Mouse (Mus musculus) thymus, adult 2 months (tissue): ENCODE data around the gene Olfr642. TPM values are rescaled to one million over a fixed set of nuclear protein-coding genes. Genes with fewer than 3 reads are reported as not detected.

Experiments
- DNase-seq: peaks from one replicate; pipeline ENCODE4 v3.0.0; 2021
- H3K27ac ChIP-seq: fragments of 200-500 bp; 2 replicates; pipeline ENCODE4 v1.5.1; 2012; ENCODE audit warnings: low read length, control low read depth; ENCODE audit not compliant: control insufficient read depth, insufficient read depth
- H3K27me3 ChIP-seq: fragments of 200-500 bp; 2 replicates; pipeline ENCODE4 v1.6.1; 2012; ENCODE audit warnings: mild to moderate bottlenecking, low read length, moderate library complexity, mixed read lengths; ENCODE audit not compliant: control insufficient read depth, insufficient read depth
- H3K36me3 ChIP-seq: fragments of 200-500 bp; 2 replicates; pipeline ENCODE4 v1.6.1; 2012; ENCODE audit warnings: mild to moderate bottlenecking, low read length, moderate library complexity; ENCODE audit not compliant: control insufficient read depth, insufficient read depth
- H3K4me1 ChIP-seq: fragments of 200-500 bp; replicated peaks from 2 replicates; pipeline ENCODE4 v1.6.1; 2012; ENCODE audit warnings: low read length; ENCODE audit not compliant: control insufficient read depth, insufficient read depth
- H3K4me3 ChIP-seq: fragments of 200-500 bp; 2 replicates; pipeline ENCODE4 v1.5.1; 2012; ENCODE audit warnings: mild to moderate bottlenecking, low read length, control low read depth, moderate library complexity; ENCODE audit not compliant: control insufficient read depth, insufficient read depth
- CTCF ChIP-seq: fragments of 200-500 bp; IDR thresholded peaks from 2 replicates; pipeline ENCODE4 v1.5.1; 2012; ENCODE audit warnings: mild to moderate bottlenecking, control low read depth, low read length, moderate library complexity, borderline replicate concordance; ENCODE audit not compliant: control insufficient read depth, poor library complexity, insufficient read depth; ENCODE audit errors: extremely low read depth
- POLR2A ChIP-seq: fragments of 200-500 bp; IDR thresholded peaks from 2 replicates; pipeline ENCODE4 v1.6.1; 2012; ENCODE audit warnings: mild to moderate bottlenecking, low read length, control low read depth, moderate library complexity; ENCODE audit not compliant: control insufficient read depth, poor library complexity, insufficient read depth; ENCODE audit errors: extremely low read depth
- WGBS: fragments of 180-500 bp; shearing (Covaris S2); methylation state at CpG from one replicate; pipeline ENCODE4 v1.1.7; 2018; 5-methylcytosine and 5-hydroxymethylcytosine counted together
- polyA plus RNA-seq: library from polyadenylated mRNA; depleted of rRNA; stranded (reverse); fragments of >200 nt; gene quantifications from 2 replicates; pipeline ENCODE4 v1.2.3, GENCODE M21; 2012; rRNA removed

Olfr642 gene
- not detected in 2 replicates for polyA plus RNA-seq

DNA sequence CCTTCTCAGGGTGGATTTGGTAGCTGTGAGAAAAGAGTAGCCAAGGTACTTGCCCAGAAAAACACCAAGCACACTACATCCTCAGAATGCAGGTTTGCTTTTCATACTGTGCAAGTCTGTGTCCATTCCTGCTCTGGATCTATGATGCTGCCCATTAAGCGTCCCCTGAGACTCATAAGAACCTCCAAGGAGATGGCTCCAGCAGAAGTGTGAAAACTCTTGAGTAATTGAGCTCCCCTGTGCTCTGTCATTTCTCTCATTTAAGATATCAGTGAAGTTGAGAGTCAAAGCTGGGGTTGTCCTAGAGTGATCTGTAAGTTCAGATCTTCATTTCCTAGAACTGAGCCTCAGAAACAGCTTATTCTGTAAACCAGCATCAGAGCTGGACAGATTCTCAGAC is at the start of gene Olfr642:
Olfr642 (minus strand) TSS at position 101 of the 400 bp plus-strand sequence.
- 98% methylated on average over 1 of the region's 1 CpGs for WGBS
- no peaks in the 10 kb centered on the region for H3K27me3 ChIP-seq
- no peaks in the 10 kb centered on the region for H3K4me1 ChIP-seq
- DNase-seq, result no peak
- TF ChIP-seq CTCF (no peak), POLR2A (no peak)
- H3K27ac ChIP-seq, result no peak within 1 kb of the TSS
- no peaks in the 10 kb centered on the region for H3K36me3 ChIP-seq
- H3K4me3 ChIP-seq, result no peak within 1 kb of the TSS

DNA sequence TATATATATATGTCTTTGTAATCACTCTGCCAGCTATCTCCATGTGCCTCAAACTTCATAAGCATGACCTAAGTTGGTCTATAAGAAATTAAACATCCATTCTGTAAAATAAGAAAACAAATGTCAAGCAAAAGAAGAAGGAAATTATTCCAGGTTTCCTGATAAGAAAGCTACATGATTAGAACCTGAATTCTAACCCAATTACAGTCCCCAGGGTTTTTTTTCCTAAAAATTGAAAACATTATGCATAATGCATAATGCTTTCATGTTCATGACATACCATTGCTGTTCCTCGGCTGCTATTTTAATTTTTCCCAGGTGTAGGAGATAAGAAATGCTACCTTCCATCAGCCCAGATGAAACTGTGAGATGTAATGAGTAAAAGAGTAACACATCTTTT is 32.9 kb upstream of the Olfr642 start, which contains the start of gene Olfr645:
Olfr645 (minus strand) TSS at position 101 of the 400 bp plus-strand sequence.
- no peak within 1 kb of the TSS for H3K27ac ChIP-seq
- H3K4me3 ChIP-seq, result no peak within 1 kb of the TSS
- DNase-seq, result no peak
- TF ChIP-seq POLR2A (no peak), CTCF (no peak)
- no peaks in the 10 kb centered on the region for H3K4me1 ChIP-seq
- H3K27me3 ChIP-seq, result no peaks in the 10 kb centered on the region
- H3K36me3 ChIP-seq, result no peaks in the 10 kb centered on the region
- 92% methylated on average over 1 of the region's 1 CpGs for WGBS

DNA sequence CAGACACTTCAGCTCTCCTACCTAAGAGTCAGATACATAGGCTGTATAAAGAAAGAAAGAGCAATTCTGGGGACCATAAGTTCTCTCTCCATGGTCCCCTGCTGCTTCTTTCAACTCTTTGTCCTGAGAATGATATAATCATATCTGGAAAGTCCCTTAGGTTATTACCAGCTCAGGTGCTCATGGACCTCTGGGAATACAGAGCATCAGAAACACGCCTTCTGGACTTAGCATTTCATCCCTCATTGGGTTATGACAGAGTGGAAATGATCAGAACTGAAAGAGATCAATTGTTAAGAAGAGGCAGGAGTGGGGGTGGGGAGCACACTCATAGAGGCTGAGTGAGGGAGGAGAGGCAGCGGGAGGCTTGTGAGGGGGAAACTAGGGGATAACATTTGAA is 19.3 kb upstream of the Olfr642 start, which contains the start of gene Olfr644:
Olfr644 (minus strand) TSS at position 101 of the 400 bp plus-strand sequence.
- WGBS, result 93% methylated on average over 2 of the region's 2 CpGs
- no peak for TF ChIP-seq CTCF
- no peak for TF ChIP-seq POLR2A

GRCm38 (mm10) chr7:104061345-104061744 is 8.9 kb upstream of the Olfr642 start, which contains the start of gene 4930516K23Rik:
Gene 4930516K23Rik (minus strand): TSS chr7:104061445.
- Histone ChIP-seq H3K4me3 (no peak within 1 kb of the TSS), H3K36me3 (no peaks in the 10 kb centered on the region), H3K4me1 (no peaks in the 10 kb centered on the region), H3K27ac (no peak within 1 kb of the TSS), H3K27me3 (no peaks in the 10 kb centered on the region)
- WGBS, result 78% methylated on average over 2 of the region's 2 CpGs
- TF ChIP-seq POLR2A, result no peak
- no peak for TF ChIP-seq CTCF
- no peak for DNase-seq

More for the DNA sequence above, 19.3 kb upstream of the Olfr642 start, which contains the start of gene Olfr644:
- DNase-seq, result no peak
- Histone ChIP-seq H3K4me1 (no peaks in the 10 kb centered on the region), H3K27me3 (no peaks in the 10 kb centered on the region), H3K27ac (no peak within 1 kb of the TSS), H3K4me3 (no peak within 1 kb of the TSS), H3K36me3 (no peaks in the 10 kb centered on the region)

- no peak for DNase-seq
- no peak overlapping the region for H3K4me3 ChIP-seq
- no peak overlapping the region for H3K27ac ChIP-seq
- WGBS, result 100% methylated on average over 1 of the region's 1 CpGs
- H3K27me3 ChIP-seq, result no peaks in the 10 kb centered on the region
- TF ChIP-seq POLR2A, result no peak
- TF ChIP-seq CTCF, result no peak
- no peaks in the 10 kb centered on the region for H3K36me3 ChIP-seq
- no peaks in the 10 kb centered on the region for H3K4me1 ChIP-seq
These were observed 6.7 kb upstream of the Olfr642 start for GRCm38 (mm10) chr7:104059215-104059614.

- WGBS, result 83% methylated on average over 4 of the region's 4 CpGs
- Histone ChIP-seq H3K4me3 (no peak overlapping the region), H3K27ac (no peak overlapping the region), H3K4me1 (no peaks in the 10 kb centered on the region), H3K27me3 (no peaks in the 10 kb centered on the region), H3K36me3 (no peaks in the 10 kb centered on the region)
- TF ChIP-seq CTCF (no peak), POLR2A (no peak)
- DNase-seq, result no peak
These were observed 1.7 kb downstream of the Olfr642 start for GRCm38 (mm10) chr7:104050745-104051144.

DNA sequence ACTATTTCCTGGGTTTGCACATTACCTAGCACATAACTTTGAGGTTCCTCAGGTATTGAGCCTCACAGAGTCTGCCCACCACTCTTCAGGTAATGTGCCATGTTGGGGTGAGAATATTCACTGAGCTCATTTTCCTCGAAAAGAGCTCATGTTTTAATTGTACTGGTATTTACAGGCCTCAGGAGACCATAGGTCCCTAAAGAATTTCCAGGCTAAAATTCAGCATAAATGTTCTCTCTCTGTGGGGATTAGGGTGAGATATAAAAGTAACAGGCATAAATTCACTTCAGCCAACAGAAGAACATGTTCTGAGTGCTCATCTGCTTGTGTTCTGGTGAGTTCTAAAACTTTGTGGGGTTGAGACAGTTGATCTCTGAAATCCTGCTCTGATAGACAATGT is 17.3 kb downstream of the Olfr642 start, which contains the start of gene Olfr641:
Olfr641 (plus strand) TSS at position 301 of the 400 bp plus-strand sequence.
- Histone ChIP-seq H3K27me3 (no peaks in the 10 kb centered on the region), H3K36me3 (no peaks in the 10 kb centered on the region), H3K4me1 (no peaks in the 10 kb centered on the region), H3K4me3 (no peak within 1 kb of the TSS), H3K27ac (no peak within 1 kb of the TSS)
- no peak for DNase-seq
- no peak for TF ChIP-seq CTCF
- no peak for TF ChIP-seq POLR2A
- 89% methylated on average over 1 of the region's 1 CpGs for WGBS
